Mouse (Mus musculus) heart, adult 2 months (tissue): ENCODE results near the gene Iqschfp. TPM values are rescaled to one million over a fixed set of nuclear protein-coding genes. Genes with fewer than 3 reads are reported as not detected.

Experiments used
- DNase-seq, 2 experiments: peaks; one replicate each; pipeline ENCODE4 v3.0.0; 2021
- H3K27ac ChIP-seq: fragments of 200-600 bp; 2 replicates; pipeline ENCODE4 v1.8.1; 2022
- H3K27me3 ChIP-seq: fragments of 200-500 bp; 2 replicates; pipeline ENCODE4 v1.6.1; 2012; ENCODE audit warnings: mild to moderate bottlenecking, low read length, inconsistent platforms, mixed read lengths; ENCODE audit not compliant: control insufficient read depth, insufficient read depth
- H3K36me3 ChIP-seq: fragments of 200-500 bp; 2 replicates; pipeline ENCODE4 v1.6.1; 2012; ENCODE audit warnings: low read length, inconsistent platforms; ENCODE audit not compliant: control insufficient read depth, insufficient read depth
- H3K4me1 ChIP-seq: fragments of 200-500 bp; 2 replicates; pipeline ENCODE4 v1.6.1; 2011; ENCODE audit warnings: low read length; ENCODE audit not compliant: control insufficient read depth, insufficient read depth
- H3K4me3 ChIP-seq: fragments of 200-600 bp; 2 replicates; pipeline ENCODE4 v1.8.1; 2022
- H3K79me2 ChIP-seq: fragments of 200-500 bp; replicated peaks from 2 replicates; pipeline ENCODE4 v1.6.1; 2012; ENCODE audit warnings: mild to moderate bottlenecking, inconsistent platforms, low read length, moderate library complexity, mixed read lengths; ENCODE audit not compliant: control insufficient read depth, insufficient read depth
- H3K9ac ChIP-seq: fragments of 200-500 bp; 2 replicates; pipeline ENCODE4 v1.6.1; 2012; ENCODE audit warnings: low read depth, mild to moderate bottlenecking, control low read depth, inconsistent platforms, low read length, mixed read lengths
- CTCF ChIP-seq: fragments of 200-600 bp; IDR thresholded peaks from 2 replicates; pipeline ENCODE4 v1.8.1; 2022; ENCODE audit warnings: antibody characterized with exemption, mild to moderate bottlenecking, moderate library complexity
- EP300 ChIP-seq: fragments of 200-500 bp; IDR thresholded peaks from 2 replicates; pipeline ENCODE4 v1.6.1; 2011; ENCODE audit warnings: low read depth, low read length, control low read depth; ENCODE audit not compliant: insufficient read depth
- POLR2A ChIP-seq: fragments of 200-500 bp; IDR thresholded peaks from 2 replicates; pipeline ENCODE4 v1.6.1; 2011; ENCODE audit warnings: mild to moderate bottlenecking, low read depth, low read length, control low read depth; ENCODE audit not compliant: insufficient read depth
- WGBS: fragments of 180-500 bp; shearing (Covaris S2); methylation state at CpG from one replicate; pipeline ENCODE4 v1.1.7; 2018; 5-methylcytosine and 5-hydroxymethylcytosine counted together
- intact Hi-C: fragments of 180-260 bp; cut with DNase I; formaldehyde crosslinking; loops from one replicate; pipeline ENCODE4 v1.15.1; 2025
- polyA plus RNA-seq: library from polyadenylated mRNA; depleted of rRNA; stranded (reverse); fragments of >200 nt; gene quantifications from 2 replicates; pipeline ENCODE4 v1.2.3, GENCODE M21; 2012
- total RNA-seq, 2 experiments: library from RNA; stranded (reverse); gene quantifications; 2 replicates each; pipeline ENCODE4 v1.2.3; 2021

Iqschfp gene
- total and polyA plus RNA-seq, 3 experiments, result not detected

- no peak for TF ChIP-seq CTCF
- 0 out of 2 replicates have a peak, but pooled peaks have one; percentile 34 for TF ChIP-seq EP300
- no peak for TF ChIP-seq POLR2A
- H3K27ac ChIP-seq, result peak overlapping the region; percentile 98
- peaks cover 30% of the 10 kb centered on the region for H3K4me1 ChIP-seq
- DNase-seq, result no peak
- no peak overlapping the region for H3K4me3 ChIP-seq
- intact Hi-C loops, result no loop called here
- no peaks in the 10 kb centered on the region for H3K27me3 ChIP-seq
- peaks cover 5% of the 10 kb centered on the region; the same call in 1 of the 2 replicates for H3K79me2 ChIP-seq
- H3K9ac ChIP-seq, result no peak overlapping the region
- peaks cover 21% of the 10 kb centered on the region for H3K36me3 ChIP-seq
- 68% methylated on average over 8 of the region's 8 CpGs for WGBS
Measured at GRCm38 (mm10) chr3:68590436-68590835, 698.4 kb downstream of the Iqschfp start.

GRCm38 (mm10) chr3:68592575-68592974 is 700.5 kb downstream of the Iqschfp start:
- H3K36me3 ChIP-seq, result peaks cover 34% of the 10 kb centered on the region
- intact Hi-C loops, result no loop called here
- no peak overlapping the region; the same call in 1 of the 2 replicates for H3K9ac ChIP-seq
- no peak for DNase-seq
- 81% methylated on average over 10 of the region's 10 CpGs for WGBS
- TF ChIP-seq POLR2A (no peak), EP300 (no peak), CTCF (no peak)
- peaks cover 23% of the 10 kb centered on the region for H3K4me1 ChIP-seq
- H3K79me2 ChIP-seq, result peaks cover 5% of the 10 kb centered on the region; the same call in 1 of the 2 replicates
- H3K27me3 ChIP-seq, result no peaks in the 10 kb centered on the region
- 0 out of 2 replicates have a peak overlapping the region, but pooled peaks have one; percentile 2 for H3K27ac ChIP-seq
- no peak overlapping the region for H3K4me3 ChIP-seq

- no peak overlapping the region for H3K9ac ChIP-seq
- WGBS, result 69% methylated on average over 12 of the region's 12 CpGs
- H3K4me1 ChIP-seq, result peaks cover 20% of the 10 kb centered on the region
- no peaks in the 10 kb centered on the region for H3K27me3 ChIP-seq
- peak overlapping the region; percentile 43; the same call in 1 of the 2 replicates for H3K27ac ChIP-seq
- no peak for DNase-seq
- no peak overlapping the region for H3K4me3 ChIP-seq
- H3K36me3 ChIP-seq, result peaks cover 36% of the 10 kb centered on the region
- TF ChIP-seq EP300, result no peak
- intact Hi-C loops, result no loop called here
- H3K79me2 ChIP-seq, result peaks cover 6% of the 10 kb centered on the region; the same call in 1 of the 2 replicates
Measured at GRCm38 (mm10) chr3:68593073-68593867, 701.2 kb downstream of the Iqschfp start.

- intact Hi-C loops, result no loop called here
- Histone ChIP-seq H3K4me3 (no peak overlapping the region), H3K36me3 (peaks cover 38% of the 10 kb centered on the region), H3K9ac (no peak overlapping the region), H3K79me2 (peaks cover 7% of the 10 kb centered on the region; the same call in 1 of the 2 replicates), H3K27me3 (no peaks in the 10 kb centered on the region), H3K27ac (no peak overlapping the region), H3K4me1 (peaks cover 17% of the 10 kb centered on the region)
- no peak for DNase-seq
- TF ChIP-seq EP300 (no peak), CTCF (no peak), POLR2A (no peak)
- WGBS, result 44% methylated on average over 10 of the region's 10 CpGs
Measured at GRCm38 (mm10) chr3:68595316-68595925, 703.4 kb downstream of the Iqschfp start.

- peaks cover 14% of the 10 kb centered on the region for H3K4me1 ChIP-seq
- intact Hi-C loops, result no loop called here
- peaks cover 40% of the 10 kb centered on the region for H3K36me3 ChIP-seq
- WGBS, result 92% methylated on average over 4 of the region's 4 CpGs
- H3K79me2 ChIP-seq, result peaks cover 6% of the 10 kb centered on the region; the same call in 1 of the 2 replicates
- no peaks in the 10 kb centered on the region for H3K27me3 ChIP-seq
- H3K9ac ChIP-seq, result no peak overlapping the region
- TF ChIP-seq EP300 (no peak), POLR2A (no peak), CTCF (no peak)
- no peak overlapping the region for H3K27ac ChIP-seq
- no peak for DNase-seq
- H3K4me3 ChIP-seq, result no peak overlapping the region
Measured at GRCm38 (mm10) chr3:68596938-68597337, 704.9 kb downstream of the Iqschfp start.

- H3K4me1 ChIP-seq, result peaks cover 7% of the 10 kb centered on the region
- peaks cover 31% of the 10 kb centered on the region for H3K36me3 ChIP-seq
- no peak overlapping the region for H3K9ac ChIP-seq
- TF ChIP-seq EP300 (no peak), CTCF (peak; percentile 12; the same call in 1 of the 2 replicates)
- WGBS, result 47% methylated on average over 9 of the region's 9 CpGs
- peak overlapping the region; percentile 75 for H3K27ac ChIP-seq
- peak in 1 of 2 experiments; percentile 62 for DNase-seq
- no peaks in the 10 kb centered on the region for H3K27me3 ChIP-seq
- H3K79me2 ChIP-seq, result peaks cover 3% of the 10 kb centered on the region
- H3K4me3 ChIP-seq, result no peak overlapping the region
- intact Hi-C loops, result loop anchor here (2.0 kb wide), 1 partner anchor 18 kb away; no protein-coding TSS in a partner anchor
Measured at GRCm38 (mm10) chr3:68602891-68603290, 710.9 kb downstream of the Iqschfp start.
